Mouse (Mus musculus) E14TG2a.4 (cell line): ENCODE data around the gene Sox5.

Experiments used
- H3K27me3 ChIP-seq: 2 replicates; pipeline ENCODE4 v1.6.1; 2014; ENCODE audit warnings: low read length, control low read depth; ENCODE audit not compliant: insufficient read depth
- H3K36me3 ChIP-seq: 2 replicates; pipeline ENCODE4 v1.6.1; 2014; ENCODE audit warnings: low read length, control low read depth; ENCODE audit not compliant: insufficient read depth
- H3K4me1 ChIP-seq: replicated peaks from 2 replicates; pipeline ENCODE4 v1.6.1; 2014; ENCODE audit warnings: low read depth, low read length, control low read depth
- H3K4me3 ChIP-seq: replicated peaks from 2 replicates; pipeline ENCODE4 v1.5.1; 2014; ENCODE audit warnings: mild to moderate bottlenecking, low read length
- H3K9me3 ChIP-seq: 2 replicates; pipeline ENCODE4 v1.6.1; 2014; ENCODE audit warnings: low read length, control low read depth
- CTCF ChIP-seq: conservative IDR thresholded peaks from 2 replicates; pipeline ENCODE4 v1.5.1; 2014; ENCODE audit warnings: low read length
- NANOG ChIP-seq: IDR thresholded peaks from 2 replicates; pipeline ENCODE4 v1.6.1; 2014; ENCODE audit warnings: borderline replicate concordance, low read length, mixed read lengths
- POU5F1 ChIP-seq: IDR thresholded peaks from 2 replicates; pipeline ENCODE4 v1.6.1; 2014; ENCODE audit warnings: low read length, borderline replicate concordance

Sox5 gene

DNA sequence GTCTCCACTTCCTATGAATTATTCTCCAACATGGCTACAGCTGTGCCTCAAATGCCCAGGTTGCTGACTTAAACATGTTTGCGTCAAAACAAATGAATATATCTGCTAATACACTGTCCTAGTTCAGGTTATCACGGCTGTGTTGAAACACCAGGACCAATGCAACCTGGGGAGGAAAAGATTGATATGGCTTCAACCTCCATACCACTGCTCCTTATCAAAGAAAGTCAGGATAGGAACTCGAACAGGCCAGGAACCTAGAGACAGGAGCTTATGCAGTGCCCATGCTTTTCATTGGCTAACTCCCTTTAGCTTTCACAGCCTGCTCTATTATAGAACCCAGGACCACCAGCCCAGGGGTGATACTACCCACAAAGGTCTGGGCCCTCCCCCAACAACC is 606.2 kb downstream of the Sox5 start:
- TF ChIP-seq NANOG (no peak), CTCF (no peak), POU5F1 (no peak)

GRCm38 (mm10) chr6:144170541-144170940 is 611.2 kb downstream of the Sox5 start:
- Histone ChIP-seq H3K4me1 (no peaks in the 10 kb centered on the region), H3K27me3 (no peaks in the 10 kb centered on the region), H3K9me3 (no peaks in the 10 kb centered on the region), H3K4me3 (no peak overlapping the region), H3K36me3 (no peaks in the 10 kb centered on the region)
- TF ChIP-seq POU5F1 = no peak
- no peak for TF ChIP-seq CTCF
- no peak for TF ChIP-seq NANOG

More for the DNA sequence above, 606.2 kb downstream of the Sox5 start:
- H3K27me3 ChIP-seq = no peaks in the 10 kb centered on the region
- H3K36me3 ChIP-seq = no peaks in the 10 kb centered on the region
- no peak overlapping the region for H3K4me3 ChIP-seq
- H3K9me3 ChIP-seq = no peaks in the 10 kb centered on the region
- H3K4me1 ChIP-seq = no peaks in the 10 kb centered on the region

GRCm38 (mm10) chr6:144169791-144170190 is 612.0 kb downstream of the Sox5 start:
- Histone ChIP-seq H3K4me3 (no peak overlapping the region), H3K27me3 (no peaks in the 10 kb centered on the region), H3K36me3 (no peaks in the 10 kb centered on the region), H3K4me1 (no peaks in the 10 kb centered on the region), H3K9me3 (no peaks in the 10 kb centered on the region)
- TF ChIP-seq NANOG = no peak
- no peak for TF ChIP-seq CTCF
- no peak for TF ChIP-seq POU5F1

- TF ChIP-seq CTCF (no peak), NANOG (no peak), POU5F1 (no peak)
- no peaks in the 10 kb centered on the region for H3K4me1 ChIP-seq
These were observed 612.9 kb downstream of the Sox5 start for GRCm38 (mm10) chr6:144168696-144169476.

DNA sequence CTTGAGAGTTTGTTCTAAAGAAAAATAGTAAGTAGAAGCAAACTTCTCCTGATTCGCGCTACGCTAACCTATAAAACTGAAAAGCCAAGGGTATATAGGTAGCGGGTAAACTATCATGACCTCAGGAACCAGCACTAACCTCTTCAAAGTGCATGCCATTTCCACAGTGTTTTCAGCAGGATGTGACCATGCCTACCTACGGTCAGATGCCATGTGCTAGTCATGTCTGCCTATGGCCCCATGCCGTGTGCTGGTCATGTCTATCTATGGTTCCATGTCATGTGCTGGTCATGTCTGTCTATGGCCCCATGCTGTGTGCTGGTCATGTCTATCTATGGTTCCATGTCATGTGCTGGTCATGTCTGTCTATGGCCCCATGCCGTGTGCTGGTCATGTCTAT is 614.7 kb downstream of the Sox5 start:
- no peak for TF ChIP-seq POU5F1
- TF ChIP-seq CTCF = no peak
- TF ChIP-seq NANOG = no peak
- no peaks in the 10 kb centered on the region for H3K36me3 ChIP-seq
- H3K27me3 ChIP-seq = no peaks in the 10 kb centered on the region
- no peaks in the 10 kb centered on the region; the same call in 1 of the 2 replicates for H3K9me3 ChIP-seq
- no peaks in the 10 kb centered on the region for H3K4me1 ChIP-seq
- no peak overlapping the region for H3K4me3 ChIP-seq

More at GRCm38 (mm10) chr6:144168696-144169476, 612.9 kb downstream of the Sox5 start:
- Histone ChIP-seq H3K4me3 (no peak overlapping the region), H3K36me3 (no peaks in the 10 kb centered on the region), H3K27me3 (no peaks in the 10 kb centered on the region), H3K9me3 (no peaks in the 10 kb centered on the region; the same call in 1 of the 2 replicates)

GRCm38 (mm10) chr6:144166651-144167050 is 615.1 kb downstream of the Sox5 start:
- no peak for TF ChIP-seq NANOG
- TF ChIP-seq POU5F1 = no peak
- no peak for TF ChIP-seq CTCF
- Histone ChIP-seq H3K4me1 (no peaks in the 10 kb centered on the region), H3K36me3 (no peaks in the 10 kb centered on the region)

DNA sequence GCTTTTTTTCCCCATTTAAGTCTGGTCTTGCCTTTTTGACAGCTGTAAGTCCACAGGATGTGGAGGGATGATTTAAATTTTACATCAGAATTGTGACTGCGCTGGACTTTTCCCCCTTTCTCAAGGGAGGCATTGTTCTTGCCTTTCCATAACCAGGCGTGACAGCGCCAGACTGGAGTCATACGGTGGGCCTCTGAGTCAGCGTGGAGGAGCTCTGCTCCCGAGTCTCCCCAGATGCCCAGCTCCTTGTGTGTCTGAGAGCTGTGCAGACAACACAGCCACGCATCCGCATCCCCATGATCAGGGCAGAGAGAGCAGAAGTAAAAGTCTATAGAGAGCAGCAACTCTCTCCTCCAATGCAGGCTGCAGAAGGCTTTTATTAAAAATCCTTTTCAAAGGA is 615.7 kb downstream of the Sox5 start:
- no peak overlapping the region for H3K4me3 ChIP-seq
- no peaks in the 10 kb centered on the region for H3K4me1 ChIP-seq
- no peaks in the 10 kb centered on the region for H3K27me3 ChIP-seq
- no peaks in the 10 kb centered on the region for H3K36me3 ChIP-seq
- no peak for TF ChIP-seq POU5F1
- no peak for TF ChIP-seq CTCF
- no peak for TF ChIP-seq NANOG
- H3K9me3 ChIP-seq = no peaks in the 10 kb centered on the region; the same call in 1 of the 2 replicates

More at GRCm38 (mm10) chr6:144166651-144167050, 615.1 kb downstream of the Sox5 start:
- Histone ChIP-seq H3K9me3 (no peaks in the 10 kb centered on the region; the same call in 1 of the 2 replicates), H3K27me3 (no peaks in the 10 kb centered on the region), H3K4me3 (no peak overlapping the region)

- Histone ChIP-seq H3K9me3 (no peaks in the 10 kb centered on the region; the same call in 1 of the 2 replicates), H3K4me1 (no peaks in the 10 kb centered on the region), H3K27me3 (no peaks in the 10 kb centered on the region), H3K36me3 (no peaks in the 10 kb centered on the region), H3K4me3 (no peak overlapping the region)
- no peak for TF ChIP-seq CTCF
- TF ChIP-seq NANOG = no peak
- no peak for TF ChIP-seq POU5F1
These were observed 618.3 kb downstream of the Sox5 start for GRCm38 (mm10) chr6:144163501-144163900.
